Mouse (Mus musculus) MEL (cell line): ENCODE measurements around the gene Ect2l.

Experiments used
- BHLHE40 ChIP-seq: IDR thresholded peaks from 2 replicates; pipeline ENCODE4 v1.6.1; 2012; ENCODE audit warnings: low read depth, mild to moderate bottlenecking, inconsistent platforms, low read length, improper control_type of control experiment, borderline replicate concordance
- CTCF ChIP-seq, 3 experiments: IDR thresholded peaks in 2 of 3; conservative IDR thresholded peaks in 1 of 3; 2 replicates each; pipeline ENCODE4 v1.5.1; 2011 to 2012; ENCODE audit warnings: low read length in 3 of 3, low read depth in 2 of 3, mild to moderate bottlenecking in 2 of 3, improper control_type of control experiment in 1 of 3, inconsistent platforms in 1 of 3, mixed read lengths in 1 of 3, moderate library complexity in 1 of 3; ENCODE audit not compliant: control insufficient read depth in 1 of 3, insufficient read depth in 1 of 3, poor library complexity in 1 of 3, severe bottlenecking in 1 of 3
- MEF2A ChIP-seq: IDR thresholded peaks from 2 replicates; pipeline ENCODE4 v1.6.1; 2014; ENCODE audit warnings: low read depth, mild to moderate bottlenecking, inconsistent platforms, low read length, improper control_type of control experiment; ENCODE audit not compliant: poor library complexity, insufficient replicate concordance, severe bottlenecking; ENCODE audit errors: extremely low read depth
- POLR2A ChIP-seq, 2 experiments: IDR thresholded peaks; 2 replicates each; pipeline ENCODE4 v1.6.1; 2011 to 2012; ENCODE audit warnings: low read length in 2 of 2, mild to moderate bottlenecking in 2 of 2, control low read depth in 1 of 2, improper control_type of control experiment in 1 of 2, low read depth in 1 of 2, moderate library complexity in 1 of 2; ENCODE audit not compliant: control insufficient read depth in 1 of 2, insufficient read depth in 1 of 2, poor library complexity in 1 of 2
- USF1 ChIP-seq: IDR thresholded peaks from 2 replicates; pipeline ENCODE4 v1.6.1; 2014; ENCODE audit warnings: low read depth, mild to moderate bottlenecking, inconsistent platforms, low read length, improper control_type of control experiment, moderate library complexity

- no peak for TF ChIP-seq CTCF (IDR thresholded peaks at IDR 0.05 in 2 of 3, conservative IDR thresholded peaks at IDR 0.05 in 1 of 3; ENCODE audit: control insufficient read depth in 1 of 3, insufficient read depth in 1 of 3, low read depth in 2 of 3, low read length in 3 of 3, poor library complexity in 1 of 3, severe bottlenecking in 1 of 3)
- no peak for TF ChIP-seq POLR2A (IDR thresholded peaks at IDR 0.05; ENCODE audit: control insufficient read depth in 1 of 2, insufficient read depth in 1 of 2, low read depth in 1 of 2, low read length in 2 of 2, poor library complexity in 1 of 2)
- TF ChIP-seq USF1: no peak
- no peak for TF ChIP-seq BHLHE40
- TF ChIP-seq MEF2A: no peak
These were observed 127.9 kb downstream of the Ect2l start for GRCm38 (mm10) chr10:18082772-18083171.
